Mouse (Mus musculus): ENCODE results near the gene Atpif1. TPM values are rescaled to one million over a fixed set of nuclear protein-coding genes. Genes with fewer than 3 reads are reported as not detected.
A peak's percentile ranks its signal among the peaks of the same experiment; 100 is the strongest.

Atpif1 gene
- total and polyA plus RNA-seq, 3 experiments: 292 to 397 (median 342) TPM

- DNase-seq (ENCODE audit: extremely low read depth): no peak
- H3K36me3 ChIP-seq (replicated peaks in 1 of 2; ENCODE audit: control insufficient read depth in 1 of 2, insufficient read depth in 1 of 2, low read length in 1 of 2): peaks cover 0 to 2% of the 10 kb centered on the region in 2 experiments
- in situ Hi-C loops (cut with MboI; ENCODE audit: low pct_ligation_motif_present, low pct_unique_long_range_greater_than_20kb, low sequenced_read_pairs): no loop called here
- no peak overlapping the region for H3K9ac ChIP-seq (ENCODE audit: insufficient read depth, low read depth)
- peaks cover 3 to 4% of the 10 kb centered on the region in 2 experiments; a peak in 1 of 4 replicates for H3K4me1 ChIP-seq (ENCODE audit: control insufficient read depth in 1 of 2, insufficient read depth in 2 of 2)
- no peaks in the 10 kb centered on the region for H3K79me2 ChIP-seq (replicated peaks; ENCODE audit: control insufficient read depth, extremely low read depth, insufficient read depth, poor library complexity, severe bottlenecking)
- H3K9me3 ChIP-seq (replicated peaks; ENCODE audit: low read length): peaks cover 4% of the 10 kb centered on the region
- H3K27ac ChIP-seq (ENCODE audit: insufficient read depth, low read depth): no peak overlapping the region
- no peak overlapping the region for H3K4me2 ChIP-seq (ENCODE audit: insufficient read depth, low read depth, poor library complexity, severe bottlenecking)
- H3K4me3 ChIP-seq (replicated peaks in 1 of 3; ENCODE audit: low read depth in 2 of 3, low read length in 2 of 3, poor library complexity in 1 of 3): no peak overlapping the region
- TF ChIP-seq USF2 (conservative IDR thresholded peaks at IDR 0.05; ENCODE audit: low read depth, low read length) (no peak), GABPA (IDR thresholded peaks at IDR 0.05; ENCODE audit: insufficient replicate concordance, low read depth, low read length) (no peak), ZMIZ1 (IDR thresholded peaks at IDR 0.05; ENCODE audit: low read depth, low read length) (no peak), MAZ (IDR thresholded peaks at IDR 0.05; ENCODE audit: low read depth, low read length) (no peak), ZKSCAN1 (IDR thresholded peaks at IDR 0.05; ENCODE audit: borderline replicate concordance, low read depth, low read length) (no peak), SMC3 (IDR thresholded peaks at IDR 0.05; ENCODE audit: low read depth, low read length) (no peak), JUN (IDR thresholded peaks at IDR 0.05; ENCODE audit: insufficient read depth, low read depth, low read length) (no peak)
- dilution Hi-C loops (cut with MboI; ENCODE audit: extremely low pct_ligation_motif_present, extremely low pct_unique_long_range_greater_than_20kb, low sequenced_read_pairs): no loop called here
- no peaks in the 10 kb centered on the region for H3K27me3 ChIP-seq (replicated peaks)
These were observed 37.7 kb upstream of the Atpif1 start for GRCm38 (mm10) chr4:132571190-132571589.

GRCm38 (mm10) chr4:132569115-132569514 lies 35.7 kb upstream of the Atpif1 start:
- dilution Hi-C loops (cut with MboI; ENCODE audit: extremely low pct_ligation_motif_present, extremely low pct_unique_long_range_greater_than_20kb, low sequenced_read_pairs) (no loop called here), in situ Hi-C loops (cut with MboI; ENCODE audit: low pct_ligation_motif_present, low pct_unique_long_range_greater_than_20kb, low sequenced_read_pairs) (no loop called here)
- H3K4me3 ChIP-seq (replicated peaks in 1 of 3; ENCODE audit: low read depth in 2 of 3, low read length in 2 of 3, poor library complexity in 1 of 3): no peak overlapping the region
- H3K9me3 ChIP-seq (replicated peaks; ENCODE audit: low read length): peaks cover 4% of the 10 kb centered on the region
- no peak overlapping the region for H3K9ac ChIP-seq (ENCODE audit: insufficient read depth, low read depth)
- TF ChIP-seq CTCF (conservative IDR thresholded peaks at IDR 0.05 in 1 of 2, IDR thresholded peaks at IDR 0.05 in 1 of 2; ENCODE audit: low read depth in 2 of 2, low read length in 2 of 2) (peak; percentile 41 to 53; a peak in 3 of 4 replicates), GABPA (IDR thresholded peaks at IDR 0.05; ENCODE audit: insufficient replicate concordance, low read depth, low read length) (no peak), SMC3 (IDR thresholded peaks at IDR 0.05; ENCODE audit: low read depth, low read length) (peak; percentile 21), USF1 (IDR thresholded peaks at IDR 0.05; ENCODE audit: low read depth, low read length) (no peak), HCFC1 (IDR thresholded peaks at IDR 0.05; ENCODE audit: low read depth, low read length) (no peak), NRF1 (IDR thresholded peaks at IDR 0.05; ENCODE audit: low read depth, low read length) (no peak), ZKSCAN1 (IDR thresholded peaks at IDR 0.05; ENCODE audit: borderline replicate concordance, low read depth, low read length) (no peak), ETS1 (conservative IDR thresholded peaks at IDR 0.05; ENCODE audit: low read depth, low read length) (no peak), E2F4 (IDR thresholded peaks at IDR 0.05; ENCODE audit: insufficient replicate concordance, low read depth, low read length) (no peak)
- H3K4me1 ChIP-seq (ENCODE audit: control insufficient read depth in 1 of 2, insufficient read depth in 2 of 2): peaks cover 3 to 18% of the 10 kb centered on the region in 2 experiments; a peak in 3 of 4 replicates
- H3K27me3 ChIP-seq (replicated peaks): no peaks in the 10 kb centered on the region
- H3K4me2 ChIP-seq (ENCODE audit: insufficient read depth, low read depth, poor library complexity, severe bottlenecking): no peak overlapping the region
- H3K36me3 ChIP-seq (replicated peaks in 1 of 2; ENCODE audit: control insufficient read depth in 1 of 2, insufficient read depth in 1 of 2, low read length in 1 of 2): peaks cover 0 to 2% of the 10 kb centered on the region in 2 experiments
- no peaks in the 10 kb centered on the region for H3K79me2 ChIP-seq (replicated peaks; ENCODE audit: control insufficient read depth, extremely low read depth, insufficient read depth, poor library complexity, severe bottlenecking)
- no peak overlapping the region for H3K27ac ChIP-seq (ENCODE audit: insufficient read depth, low read depth)
- no peak for DNase-seq (ENCODE audit: extremely low read depth)

Measured in CH12.LX (cell line).